Comparison of ENCODE assay signal across 18 mouse cellular contexts in genomic region chr15:97715083-97715482, GRCm38 (mm10). TPM values are rescaled to one million over a fixed set of nuclear protein-coding genes. Genes with fewer than 3 reads are reported as not detected.
"Had no signal": no experiment of that assay in that cellular context is flagged by ENCODE, and none has a peak within 500 bp of the region (broad histone marks: within the 10 kb centered on the region; RNA-seq: fewer than 3 reads in every experiment).

No protein-coding gene starts in this region.

- H3K4me2 ChIP-seq: neural tube, embryonic 12.5 days; neural tube, embryonic 13.5 days; neural tube, embryonic 15.5 days; stomach, embryonic 15.5 days had no signal

- H3K4me3 ChIP-seq: neural tube, embryonic 12.5 days; neural tube, embryonic 13.5 days; neural tube, embryonic 15.5 days; stomach, embryonic 15.5 days had no signal

- H3K27me3 ChIP-seq: neural tube, embryonic 13.5 days; neural tube, embryonic 15.5 days had no signal

- H3K9ac ChIP-seq: neural tube, embryonic 12.5 days; neural tube, embryonic 13.5 days; neural tube, embryonic 15.5 days; stomach, embryonic 15.5 days had no signal

- H3K36me3 ChIP-seq: neural tube, embryonic 12.5 days; neural tube, embryonic 13.5 days; neural tube, embryonic 15.5 days; stomach, embryonic 15.5 days had no signal

- H3K9me3 ChIP-seq: neural tube, embryonic 12.5 days; neural tube, embryonic 13.5 days; neural tube, embryonic 15.5 days; stomach, embryonic 15.5 days had no signal

- DNase-seq: retina, postnatal 1 day; right cerebral cortex, adult 18-20 months; right cerebral cortex, postnatal 14 days; right cerebral cortex, postnatal 25 days; right cerebral cortex, postnatal 4 days; spleen, adult 18-20 months; thymus, adult 18-20 months; thymus, adult 2 months; thymus, postnatal 14 days; thymus, postnatal 25 days; thymus, postnatal 36 days; thymus, postnatal 4 days had no signal

- H3K4me1 ChIP-seq: neural tube, embryonic 12.5 days; neural tube, embryonic 13.5 days; stomach, embryonic 15.5 days had no signal

- H3K27ac ChIP-seq: neural tube, embryonic 12.5 days; neural tube, embryonic 13.5 days; neural tube, embryonic 15.5 days; stomach, embryonic 15.5 days; stomach, postnatal 0 days had no signal

RNA-seq across cellular contexts. Expression of gene Endou, which starts 16.1 kb away (rescaled TPM):
- polyA plus RNA-seq: neural tube, embryonic 14.5 days had no signal
